Mouse (Mus musculus) macrophage (primary cell): ENCODE data around the gene Arl6ip5. TPM values are rescaled to one million over a fixed set of nuclear protein-coding genes. Genes with fewer than 3 reads are reported as not detected.
"Not testable (repeated sequence)": the region's sequence is repeated elsewhere in the genome, so short reads cannot be mapped to it uniquely, and the experiment has no call there.

Experiments used
- H3K27ac ChIP-seq: fragments of 350-480 bp; formaldehyde crosslinking; 2 replicates; pipeline ENCODE4 v1.9.0; 2021
- H3K36me3 ChIP-seq: fragments of 350-480 bp; formaldehyde crosslinking; 2 replicates; pipeline ENCODE4 v1.9.0; 2021; ENCODE audit errors: inconsistent target
- H3K4me3 ChIP-seq: fragments of 350-480 bp; formaldehyde crosslinking; 2 replicates; pipeline ENCODE4 v1.9.0; 2021; ENCODE audit errors: inconsistent target
- H3K79me2 ChIP-seq: fragments of 350-480 bp; formaldehyde crosslinking; 2 replicates; pipeline ENCODE4 v1.9.0; 2021; ENCODE audit errors: inconsistent target
- WGBS: methylation state at CpG from one replicate; pipeline ENCODE4 v1.1.7; 2026; ENCODE audit warnings: inconsistent platforms; ENCODE audit not compliant: missing documents; 5-methylcytosine and 5-hydroxymethylcytosine counted together
- polyA plus RNA-seq: library from polyadenylated mRNA; stranded (reverse); fragments of 250-400 nt; gene quantifications from 3 replicates; pipeline ENCODE4 v1.2.4, GENCODE M21; 2018; ENCODE audit warnings: inconsistent platforms

The Arl6ip5 gene
- polyA plus RNA-seq, 1 experiment from 2014 or later = 170 TPM

- H3K27ac ChIP-seq = no peak overlapping the region
- no peak overlapping the region for H3K4me3 ChIP-seq
- H3K36me3 ChIP-seq = no peaks in the 10 kb centered on the region
- no peaks in the 10 kb centered on the region for H3K79me2 ChIP-seq
- WGBS = 91% methylated on average over 6 of the region's 6 CpGs
Observed at GRCm38 (mm10) chr6:97239360-97239759, 28.9 kb downstream of the Arl6ip5 start.

DNA sequence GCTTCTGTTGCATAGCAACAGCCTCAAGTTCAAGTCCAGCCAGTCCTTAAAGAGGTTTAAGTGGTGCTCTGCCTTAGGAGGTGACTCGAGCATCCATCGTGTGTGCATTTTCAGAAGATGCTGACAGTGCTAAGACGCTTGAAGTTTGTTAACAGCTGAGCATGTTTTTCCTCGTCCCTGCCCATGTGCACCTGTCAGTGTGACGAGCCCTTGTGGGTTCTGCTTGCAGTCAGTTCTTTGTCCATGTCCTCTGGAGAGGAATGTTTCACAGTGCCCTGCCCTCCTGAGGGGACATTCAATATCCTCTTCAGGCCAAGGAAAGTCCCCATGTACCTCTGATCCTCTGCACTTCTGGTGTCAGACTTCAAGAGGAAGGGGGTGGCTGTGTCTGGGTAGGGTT lies 29.6 kb downstream of the Arl6ip5 start:
- Histone ChIP-seq H3K36me3 (no peaks in the 10 kb centered on the region), H3K4me3 (no peak overlapping the region), H3K27ac (no peak overlapping the region), H3K79me2 (no peaks in the 10 kb centered on the region)
- 100% methylated on average over 5 of the region's 5 CpGs for WGBS

GRCm38 (mm10) chr6:97242522-97242921 lies 32.0 kb downstream of the Arl6ip5 start:
- Histone ChIP-seq H3K79me2 (no peaks in the 10 kb centered on the region), H3K27ac (no peak overlapping the region), H3K36me3 (no peaks in the 10 kb centered on the region), H3K4me3 (no peak overlapping the region)
- 96% methylated on average over 4 of the region's 4 CpGs for WGBS

DNA sequence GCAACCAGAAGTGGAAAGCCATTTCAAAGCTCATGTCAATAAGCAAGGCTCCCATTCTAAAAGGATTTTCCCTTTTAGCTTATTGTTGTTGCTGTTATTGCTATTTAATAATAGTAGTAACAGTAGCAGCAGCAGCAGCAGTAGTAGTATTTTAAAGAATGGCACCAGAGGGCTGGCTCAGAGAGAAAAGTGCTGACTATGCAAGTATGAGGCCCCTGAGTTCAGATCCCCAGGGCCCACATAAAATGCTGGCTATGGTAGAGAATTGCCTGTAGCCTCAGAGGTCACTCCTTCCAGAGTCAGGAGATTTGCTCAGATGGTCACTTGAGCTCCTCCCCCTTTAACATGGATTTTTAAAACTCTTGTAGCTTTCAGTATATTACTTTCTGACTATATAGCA lies 34.7 kb downstream of the Arl6ip5 start:
- H3K79me2 ChIP-seq = no peaks in the 10 kb centered on the region
- H3K4me3 ChIP-seq = no peak overlapping the region
- no peak overlapping the region for H3K27ac ChIP-seq
- H3K36me3 ChIP-seq = no peaks in the 10 kb centered on the region

GRCm38 (mm10) chr6:97250966-97251365 lies 40.5 kb downstream of the Arl6ip5 start:
- no peaks in the 10 kb centered on the region for H3K79me2 ChIP-seq
- no peak overlapping the region for H3K27ac ChIP-seq
- H3K4me3 ChIP-seq = no peak overlapping the region
- WGBS = 38% methylated on average over 6 of the region's 6 CpGs
- H3K36me3 ChIP-seq = no peaks in the 10 kb centered on the region

DNA sequence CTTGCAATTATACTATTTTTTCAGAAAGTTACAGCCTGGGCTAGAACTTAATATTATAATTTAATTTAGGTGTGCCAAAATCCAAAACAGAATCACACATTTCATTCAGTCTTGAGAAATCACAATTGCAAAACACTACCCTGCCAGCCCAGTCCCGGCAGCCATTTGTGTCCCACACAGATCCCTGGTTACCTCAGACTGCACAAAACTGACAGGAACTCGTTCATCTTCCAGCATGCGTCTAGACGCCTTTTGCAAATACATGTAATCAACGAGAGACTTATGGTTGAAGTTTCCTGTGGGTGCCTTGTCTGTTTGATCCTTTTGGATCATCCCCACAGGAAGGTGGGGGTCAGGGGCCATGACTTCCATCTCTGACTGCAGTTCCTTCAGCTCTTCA lies 41.6 kb downstream of the Arl6ip5 start:
- H3K36me3 ChIP-seq = no peaks in the 10 kb centered on the region
- no peak overlapping the region for H3K27ac ChIP-seq
- H3K4me3 ChIP-seq = no peak overlapping the region
- WGBS = 26% methylated on average over 5 of the region's 5 CpGs
- H3K79me2 ChIP-seq = no peaks in the 10 kb centered on the region

DNA sequence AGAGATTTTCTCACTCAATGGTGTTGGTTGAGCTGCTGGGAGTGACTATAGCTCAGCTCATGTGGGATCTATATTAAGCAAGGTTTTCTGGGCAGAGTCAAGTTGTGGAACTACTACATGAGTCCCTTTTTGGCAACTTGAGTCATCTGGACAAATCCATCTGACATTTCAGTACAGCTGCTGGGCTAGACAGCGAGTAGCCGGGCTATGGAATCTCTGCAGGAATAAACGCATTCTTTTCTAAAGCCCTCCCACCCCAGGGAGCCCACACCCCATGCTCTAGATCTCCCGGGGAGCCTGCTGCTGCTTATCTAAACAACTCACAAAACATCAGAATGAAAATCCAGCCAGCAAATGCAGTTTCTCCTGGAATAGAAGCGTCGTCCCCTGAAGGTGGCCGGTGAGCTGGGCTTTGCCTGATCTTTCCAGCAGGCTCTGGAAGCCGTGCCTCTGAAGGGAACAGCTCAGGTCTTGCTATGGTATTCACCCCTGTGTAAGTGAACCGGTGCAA lies 42.3 kb downstream of the Arl6ip5 start, which contains the start of gene Lmod3:
Gene Lmod3 (minus strand): TSS at position 49 of the 511 bp plus-strand sequence.
- no peak within 1 kb of the TSS for H3K27ac ChIP-seq
- no peaks in the 10 kb centered on the region for H3K79me2 ChIP-seq
- 86% methylated on average over 9 of the region's 9 CpGs for WGBS
- H3K36me3 ChIP-seq = no peaks in the 10 kb centered on the region
- H3K4me3 ChIP-seq = no peak within 1 kb of the TSS

- Histone ChIP-seq H3K4me3 (no peak overlapping the region), H3K79me2 (no peaks in the 10 kb centered on the region), H3K27ac (no peak overlapping the region), H3K36me3 (no peaks in the 10 kb centered on the region)
- WGBS = 92% methylated on average over 1 of the region's 1 CpGs
Observed at GRCm38 (mm10) chr6:97258489-97258888, 48.0 kb downstream of the Arl6ip5 start.

DNA sequence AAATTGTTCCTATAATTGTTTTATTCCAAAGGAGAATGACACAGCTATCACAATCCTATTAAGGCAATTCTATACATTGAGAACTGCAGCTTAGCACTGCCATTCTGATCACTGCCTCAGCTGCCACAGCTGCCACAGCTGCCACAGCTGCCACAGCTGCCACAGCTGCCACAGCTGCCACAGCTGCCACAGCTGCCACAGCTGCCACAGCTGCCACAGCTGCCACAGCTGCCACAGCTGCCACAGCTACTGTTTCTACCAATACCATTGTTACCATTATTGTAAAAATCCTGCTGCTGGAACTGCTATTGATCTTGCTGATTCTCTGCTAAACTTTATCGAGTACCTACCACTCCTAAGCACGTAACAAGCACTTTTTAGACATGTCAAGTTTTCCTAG lies 49.4 kb downstream of the Arl6ip5 start:
- not testable (repeated sequence) for H3K4me3 ChIP-seq, H3K36me3 ChIP-seq, H3K79me2 ChIP-seq, H3K27ac ChIP-seq
- 100% methylated on average over 2 of the region's 2 CpGs for WGBS

DNA sequence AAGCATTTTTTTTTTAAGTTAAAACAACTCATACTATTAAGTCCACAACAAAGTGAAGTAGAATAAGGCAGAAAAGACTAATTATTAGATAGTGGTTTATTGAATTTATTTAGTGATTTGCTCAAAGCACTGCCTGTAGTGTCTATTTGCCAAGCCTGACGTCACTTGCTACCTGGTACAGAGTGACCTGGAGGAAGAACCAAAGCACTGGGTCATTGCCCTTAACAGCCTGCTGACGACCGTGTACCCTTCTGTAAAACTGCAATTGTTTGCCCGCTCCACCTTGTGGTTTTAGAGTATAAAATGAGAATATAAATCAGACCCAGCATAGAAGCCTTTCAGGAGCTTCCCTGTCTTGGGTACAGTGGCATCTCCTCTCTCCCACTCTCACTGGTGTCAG lies 51.7 kb downstream of the Arl6ip5 start:
- no peak overlapping the region for H3K27ac ChIP-seq
- 64% methylated on average over 4 of the region's 4 CpGs for WGBS
- H3K4me3 ChIP-seq = no peak overlapping the region
- H3K36me3 ChIP-seq = no peaks in the 10 kb centered on the region
- no peaks in the 10 kb centered on the region for H3K79me2 ChIP-seq

DNA sequence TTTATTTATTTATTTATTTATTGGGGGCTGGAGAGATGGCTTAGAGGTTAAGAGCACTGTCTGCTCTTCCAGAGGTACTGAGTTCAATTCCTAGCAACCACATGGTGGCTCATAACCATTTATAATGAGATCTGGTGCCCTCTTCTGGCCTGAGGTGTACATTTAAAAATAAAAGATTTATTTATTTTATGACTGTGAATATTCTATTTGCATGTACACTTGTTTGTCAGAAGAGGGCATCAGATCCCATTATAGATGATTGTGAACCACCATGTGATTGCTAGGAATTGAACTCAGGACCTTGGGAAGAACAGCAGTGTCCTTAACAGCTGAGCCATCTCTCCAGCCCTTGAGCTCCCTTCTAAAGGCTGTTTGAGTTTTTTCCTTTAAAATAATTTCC lies 53.3 kb downstream of the Arl6ip5 start:
- not testable (repeated sequence) for H3K36me3 ChIP-seq, H3K27ac ChIP-seq, H3K4me3 ChIP-seq, H3K79me2 ChIP-seq

- H3K79me2 ChIP-seq = no peaks in the 10 kb centered on the region
- H3K27ac ChIP-seq = no peak overlapping the region
- 90% methylated on average over 6 of the region's 8 CpGs for WGBS
- H3K4me3 ChIP-seq = no peak overlapping the region
- H3K36me3 ChIP-seq = no peaks in the 10 kb centered on the region
Observed at GRCm38 (mm10) chr6:97265240-97265639, 54.8 kb downstream of the Arl6ip5 start.

DNA sequence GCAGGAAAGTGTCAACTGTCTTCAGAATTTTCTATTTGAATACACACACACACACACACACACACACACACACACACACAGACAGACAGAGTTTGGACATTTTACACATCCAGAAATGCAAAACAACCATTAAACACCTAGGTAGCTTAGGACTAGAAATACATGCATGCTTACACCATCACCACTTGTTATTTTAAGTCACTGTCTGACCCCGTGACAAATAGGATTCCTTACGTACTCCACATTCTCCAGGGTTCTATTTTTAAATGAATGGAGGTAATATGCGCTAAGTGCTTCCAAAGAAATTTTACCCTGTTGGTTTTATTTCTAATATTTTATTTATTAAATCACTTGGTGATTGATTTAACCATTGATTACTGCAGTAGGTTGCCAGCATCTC lies 55.2 kb downstream of the Arl6ip5 start:
- H3K27ac ChIP-seq = no peak overlapping the region
- no peaks in the 10 kb centered on the region for H3K79me2 ChIP-seq
- H3K4me3 ChIP-seq = no peak overlapping the region
- H3K36me3 ChIP-seq = no peaks in the 10 kb centered on the region
- WGBS = 100% methylated on average over 3 of the region's 3 CpGs

DNA sequence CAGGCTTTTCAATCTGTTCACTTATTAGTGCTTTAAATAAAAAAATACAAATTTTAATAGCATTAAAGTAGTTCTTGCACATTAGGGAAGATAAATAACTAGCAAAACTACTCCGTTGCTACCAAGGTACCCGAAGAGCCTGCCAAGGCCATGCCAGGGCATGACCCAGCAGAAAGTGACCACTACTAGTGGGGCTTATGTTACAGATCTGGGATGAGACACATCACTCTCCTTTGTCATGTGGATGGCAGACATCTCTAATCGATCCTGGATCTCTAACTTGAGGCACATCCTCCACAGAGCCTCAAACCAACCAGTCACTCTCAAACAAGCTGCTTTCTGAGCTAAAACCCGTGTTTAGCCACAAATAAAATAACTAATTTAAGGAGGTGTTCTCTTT lies 56.2 kb downstream of the Arl6ip5 start:
- Histone ChIP-seq H3K36me3 (no peaks in the 10 kb centered on the region), H3K79me2 (no peaks in the 10 kb centered on the region), H3K4me3 (no peak overlapping the region), H3K27ac (no peak overlapping the region)
- WGBS = 78% methylated on average over 4 of the region's 4 CpGs

DNA sequence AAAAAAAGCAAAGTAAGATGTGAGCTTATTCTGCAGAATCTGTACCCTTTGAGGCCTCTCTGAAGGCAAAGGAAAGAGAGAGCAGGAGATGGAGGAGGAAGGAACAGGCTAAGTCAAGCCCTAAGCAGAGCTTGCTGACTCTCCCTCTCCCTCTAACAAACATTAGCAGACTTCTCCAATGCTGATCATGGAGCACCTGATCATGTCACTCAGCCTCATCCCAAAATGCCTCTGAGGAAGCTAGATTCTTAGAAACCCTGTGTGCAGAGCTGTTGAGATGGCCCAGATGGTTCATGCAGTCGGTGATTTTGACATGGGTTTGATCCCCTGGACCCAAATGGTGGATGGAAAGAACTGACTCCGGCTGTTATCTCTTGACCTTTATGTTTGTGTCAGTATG lies 56.6 kb downstream of the Arl6ip5 start:
- H3K79me2 ChIP-seq = no peaks in the 10 kb centered on the region
- no peaks in the 10 kb centered on the region for H3K36me3 ChIP-seq
- 100% methylated on average over 2 of the region's 2 CpGs for WGBS
- H3K4me3 ChIP-seq = no peak overlapping the region
- no peak overlapping the region for H3K27ac ChIP-seq

DNA sequence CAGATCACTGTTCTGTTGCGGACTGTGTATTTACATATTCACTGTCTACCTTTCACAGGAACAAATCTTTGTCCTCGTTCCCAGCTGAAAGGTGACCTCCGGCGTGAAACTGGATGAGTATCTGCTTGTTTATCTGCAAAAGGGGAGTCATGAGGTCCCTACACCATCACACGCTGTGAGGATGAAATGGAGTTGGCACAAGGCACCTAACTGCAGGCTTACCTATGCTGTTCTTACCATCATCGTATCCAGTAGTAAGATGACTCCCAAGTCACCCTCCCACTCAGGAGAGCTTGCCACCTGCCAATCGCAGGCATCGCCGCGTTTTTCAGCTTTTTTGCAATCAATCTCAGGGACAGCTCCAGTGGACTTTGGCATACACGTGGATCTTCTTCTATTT lies 59.1 kb downstream of the Arl6ip5 start:
- Histone ChIP-seq H3K36me3 (no peaks in the 10 kb centered on the region), H3K4me3 (no peak overlapping the region), H3K27ac (no peak overlapping the region), H3K79me2 (no peaks in the 10 kb centered on the region)
- 89% methylated on average over 11 of the region's 11 CpGs for WGBS
